Mouse (Mus musculus) megakaryocyte progenitor cell, adult 5-6 weeks (primary cell): ENCODE results near the gene Chil1. TPM values are rescaled to one million over a fixed set of nuclear protein-coding genes. Genes with fewer than 3 reads are reported as not detected.

Experiments
- ATAC-seq: replicated peaks from 2 replicates; pipeline ENCODE4 v1.8.0; 2016; ENCODE audit warnings: mild to moderate bottlenecking, moderate TSS enrichment, inconsistent platforms; ENCODE audit not compliant: poor library complexity
- total RNA-seq, 2 experiments: library from RNA; stranded (forward) in 1 of 2; stranded (reverse) in 1 of 2; fragments of 157-497, 149-512 nt in 1 of 2; fragments of 200-1000 nt in 1 of 2; gene quantifications; 2 replicates each; pipeline versions ENCODE4 v1.2.3 to v1.2.4; 2015 to 2017

The Chil1 gene
- total RNA-seq, 2 experiments from 2014 or later = 9.3 to 16.2 TPM

DNA sequence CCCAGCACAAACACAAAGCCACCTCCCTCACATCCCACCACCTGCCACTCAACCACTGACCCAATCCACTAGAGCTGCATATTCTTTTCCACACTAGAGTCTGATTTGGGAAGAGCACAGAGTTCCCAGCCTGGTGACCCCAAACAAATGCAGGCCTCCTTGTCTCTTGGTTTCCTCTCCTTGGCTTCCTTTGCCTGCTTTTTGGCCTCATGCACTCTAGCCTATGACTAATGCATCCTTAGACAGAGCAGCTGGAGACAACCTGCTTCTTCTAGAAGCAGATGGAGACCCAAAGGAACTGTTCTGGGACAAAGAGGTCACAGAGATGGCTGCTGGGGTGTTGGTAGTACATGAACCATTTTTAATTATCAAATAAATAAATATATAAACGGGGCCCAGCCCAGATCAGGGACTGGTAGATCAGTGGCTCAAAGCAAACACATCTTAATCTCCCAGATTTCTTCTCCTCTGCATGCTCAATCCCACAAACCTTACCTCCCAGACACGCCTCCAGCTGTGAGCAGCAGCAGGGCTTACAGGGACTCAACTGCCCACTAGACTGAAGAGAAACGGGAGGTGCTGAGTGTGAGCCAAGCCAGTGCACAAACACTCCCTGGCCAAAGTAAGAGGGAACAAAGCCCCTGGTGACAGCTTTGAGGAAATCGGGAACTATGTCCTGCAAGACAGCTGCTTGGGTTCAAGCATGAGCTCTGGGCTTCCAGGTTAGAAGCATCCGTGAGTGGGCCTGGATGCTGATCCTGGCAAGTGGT, 48.0 kb downstream of the Chil1 start:
- no peak for ATAC-seq

DNA sequence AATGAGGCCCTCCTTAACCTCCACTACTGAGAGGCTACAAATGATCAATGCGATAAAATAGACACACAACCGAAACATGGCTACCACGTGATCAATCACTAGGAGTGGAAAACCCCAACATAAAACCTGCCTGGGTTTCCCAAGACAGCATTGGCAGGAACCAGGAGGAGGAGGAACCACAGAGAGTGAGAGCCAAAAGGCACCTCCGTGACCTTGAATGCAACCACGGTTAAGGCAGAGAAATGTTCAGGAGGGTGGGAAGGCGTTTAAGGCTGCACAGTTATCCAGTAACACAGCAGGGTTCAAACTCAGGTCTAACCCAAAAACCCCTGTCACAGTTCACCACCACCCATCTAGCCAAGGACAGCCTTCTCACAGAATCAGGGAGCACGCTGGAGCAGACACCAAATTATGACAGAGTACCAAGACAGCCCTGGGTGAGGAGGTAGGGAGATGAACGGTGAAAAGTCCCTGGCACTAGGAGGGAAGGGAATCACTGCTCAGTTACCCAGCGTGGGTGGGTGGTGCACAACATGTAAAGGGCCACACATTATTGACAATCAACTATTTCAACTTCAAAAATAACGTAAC, 48.8 kb downstream of the Chil1 start:
- ATAC-seq = no peak

DNA sequence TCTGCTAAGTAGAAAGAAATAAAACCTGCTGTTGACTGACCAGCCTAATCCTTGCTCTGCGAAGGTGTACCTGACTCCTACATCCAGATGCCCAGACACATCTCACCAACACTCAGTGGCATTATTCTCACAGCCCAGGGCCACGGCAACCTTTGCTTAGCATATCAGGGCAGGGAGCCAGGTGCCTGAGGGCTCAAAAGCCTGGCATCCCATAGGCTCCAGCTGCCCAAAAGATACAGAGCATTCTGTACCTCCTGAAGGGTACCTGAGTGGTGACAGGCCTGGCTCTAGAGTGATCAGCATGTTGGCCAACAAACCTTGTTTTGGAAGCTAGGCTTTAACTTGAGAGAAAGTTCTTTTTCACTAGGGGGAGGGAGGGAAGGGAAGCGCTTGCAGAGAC, 49.3 kb downstream of the Chil1 start:
- no peak for ATAC-seq

DNA sequence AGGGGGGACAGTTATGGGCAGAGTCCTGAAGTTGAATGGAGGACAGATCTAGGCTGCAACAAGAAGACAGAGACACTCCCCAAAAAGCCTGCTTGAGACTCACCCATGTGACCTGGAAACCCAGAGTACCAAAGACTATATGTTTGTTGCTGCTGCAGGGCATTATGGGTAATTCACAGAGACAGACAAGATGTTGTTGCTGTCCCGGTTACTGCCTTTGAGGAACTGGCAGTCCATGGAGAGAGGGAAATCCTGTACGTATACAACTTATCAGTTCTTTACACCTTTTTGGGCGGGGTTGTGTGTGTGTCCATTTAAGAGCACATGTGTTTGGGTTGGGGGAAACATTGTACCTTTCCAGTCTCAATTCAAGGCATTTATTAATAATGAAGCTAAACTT, 49.7 kb downstream of the Chil1 start:
- no peak for ATAC-seq

DNA sequence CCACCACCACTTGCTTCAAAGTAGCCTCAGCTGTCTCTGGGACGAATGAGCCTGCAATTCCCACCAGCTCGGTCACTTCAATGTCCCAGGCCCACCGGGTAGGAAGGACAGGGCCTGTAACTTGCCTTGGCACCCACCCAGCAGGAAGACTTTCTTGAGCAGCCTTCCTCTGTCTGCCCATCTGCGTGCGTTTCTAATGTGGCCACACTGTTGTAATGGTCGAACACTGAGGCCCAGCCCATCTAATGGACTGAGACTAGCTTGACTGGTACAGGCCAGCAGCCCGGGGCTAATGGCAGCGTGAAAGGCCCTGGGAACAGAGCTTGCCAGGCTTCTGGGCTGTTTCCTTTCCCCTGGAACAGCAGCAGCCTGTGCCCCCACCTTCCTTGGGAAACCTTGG, 50.4 kb downstream of the Chil1 start:
- no peak for ATAC-seq

DNA sequence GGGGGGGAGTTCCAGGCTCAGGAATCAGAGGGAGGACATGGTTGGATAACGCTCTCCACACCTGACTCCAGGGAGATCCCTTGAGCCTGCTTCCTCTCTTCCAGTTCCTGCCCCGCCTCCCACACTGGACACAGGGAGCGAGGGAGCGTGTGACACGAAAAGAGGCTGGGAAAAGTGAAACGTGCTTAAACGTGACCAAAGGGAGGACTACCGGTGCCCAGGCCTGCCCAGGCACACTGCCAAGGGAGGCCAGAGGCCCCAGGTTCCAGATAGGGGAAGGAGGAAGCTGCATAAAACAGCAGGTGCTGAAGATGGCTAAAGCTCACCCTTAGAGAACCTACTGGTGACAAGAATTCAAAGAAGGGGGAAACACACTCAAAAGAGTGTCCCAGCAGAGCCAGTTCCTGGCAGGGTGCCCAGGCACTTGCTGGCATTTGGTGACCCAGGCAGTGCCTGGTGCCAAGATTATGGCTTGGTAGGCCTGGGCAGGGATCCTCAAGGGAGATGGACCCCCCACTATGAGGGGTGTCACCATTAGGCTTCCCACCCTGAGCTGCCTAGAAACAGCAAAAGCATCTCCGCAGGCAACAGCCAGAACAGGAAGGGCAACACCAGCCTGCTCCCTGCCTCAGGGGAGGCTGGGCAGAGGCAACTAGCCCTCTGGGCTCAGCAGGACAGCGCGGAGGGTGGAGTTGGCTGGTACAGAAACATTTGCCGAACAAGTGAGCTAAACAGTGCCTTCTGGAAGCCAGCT, 51.0 kb downstream of the Chil1 start:
- ATAC-seq = 0 out of 2 replicates have a peak, but pooled peaks have one; percentile 20

DNA sequence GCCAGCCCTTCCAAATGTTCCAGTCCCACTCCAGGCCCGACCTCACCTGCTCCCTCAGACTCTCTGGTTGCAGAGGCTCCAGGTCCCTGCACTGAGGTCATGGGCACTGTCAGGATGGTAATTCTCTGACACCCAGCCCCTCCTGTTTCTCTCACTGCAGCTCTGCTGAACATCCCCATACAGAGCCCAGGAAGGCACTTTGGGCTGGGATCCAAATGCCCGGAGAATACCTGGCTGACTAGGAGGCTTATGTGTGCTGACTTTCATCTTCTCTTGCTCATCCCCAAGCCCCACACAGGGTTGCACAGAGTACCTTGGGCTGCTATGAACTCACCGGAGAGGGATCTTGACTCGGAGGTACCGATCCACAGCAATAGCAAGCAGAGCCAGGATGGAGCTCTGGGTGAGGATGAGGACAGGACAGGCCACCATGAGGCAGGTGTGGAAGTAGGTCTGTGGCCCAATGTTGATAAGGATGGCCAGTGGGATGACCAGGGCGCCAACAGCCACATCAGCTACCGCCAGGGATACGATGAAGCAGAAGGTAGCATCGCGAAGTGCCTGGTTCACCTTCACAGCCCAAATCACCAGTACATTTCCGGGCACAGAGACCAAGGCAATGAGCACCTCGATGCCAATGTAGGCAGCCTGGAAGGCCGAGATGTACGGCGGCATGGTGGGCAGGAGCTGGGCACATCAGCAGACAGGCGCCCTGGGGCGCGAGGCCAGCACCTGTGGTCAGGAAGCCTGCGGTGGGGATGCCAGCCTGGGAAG, 51.9 kb downstream of the Chil1 start:
- ATAC-seq = no peak

DNA sequence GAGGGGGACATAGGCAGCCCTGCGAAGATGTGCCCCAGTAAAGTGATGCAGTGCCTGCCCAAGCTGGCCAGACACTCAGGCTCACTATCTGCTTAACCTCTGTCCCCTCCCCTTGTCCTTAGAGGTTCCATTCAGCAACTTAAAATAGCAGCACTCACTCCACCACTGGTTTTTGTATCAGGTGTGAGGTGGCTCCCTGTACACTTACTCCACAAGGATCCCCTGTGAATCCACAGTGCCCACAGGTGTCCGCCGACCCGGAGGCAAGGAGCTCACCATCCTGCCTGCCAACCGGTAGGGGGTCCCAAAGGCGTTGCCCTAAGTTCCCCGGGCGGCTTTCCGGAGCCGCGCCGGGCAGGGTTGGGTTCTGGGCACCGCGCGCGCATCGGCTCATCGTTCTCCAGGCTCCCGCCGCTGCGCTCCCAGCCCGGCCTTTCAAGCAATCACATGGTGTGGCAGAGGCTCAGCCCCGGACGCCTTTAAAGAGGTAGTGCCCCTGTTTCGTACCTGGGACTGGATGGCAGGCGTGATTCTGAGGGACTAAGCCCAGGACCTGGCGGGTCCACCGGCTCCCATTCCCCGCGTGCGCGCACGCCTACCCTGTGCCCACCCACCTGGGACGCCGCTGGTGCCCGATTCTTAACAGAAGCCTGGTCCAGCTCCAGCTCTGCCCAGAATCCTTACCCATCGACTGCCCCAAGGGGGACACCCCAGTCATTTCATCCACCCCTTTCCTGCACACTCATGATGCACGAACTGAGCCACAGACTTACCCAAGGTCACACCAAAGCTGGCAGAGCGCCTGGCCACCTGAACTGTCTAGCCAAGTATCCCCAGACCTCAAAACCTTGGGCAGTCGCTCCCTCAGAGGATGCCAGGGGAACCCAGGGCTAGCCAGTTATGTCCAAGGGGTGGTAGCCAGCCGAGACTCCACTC, 52.7 kb downstream of the Chil1 start:
- ATAC-seq = peak; percentile 31; the same call in 1 of the 2 replicates

DNA sequence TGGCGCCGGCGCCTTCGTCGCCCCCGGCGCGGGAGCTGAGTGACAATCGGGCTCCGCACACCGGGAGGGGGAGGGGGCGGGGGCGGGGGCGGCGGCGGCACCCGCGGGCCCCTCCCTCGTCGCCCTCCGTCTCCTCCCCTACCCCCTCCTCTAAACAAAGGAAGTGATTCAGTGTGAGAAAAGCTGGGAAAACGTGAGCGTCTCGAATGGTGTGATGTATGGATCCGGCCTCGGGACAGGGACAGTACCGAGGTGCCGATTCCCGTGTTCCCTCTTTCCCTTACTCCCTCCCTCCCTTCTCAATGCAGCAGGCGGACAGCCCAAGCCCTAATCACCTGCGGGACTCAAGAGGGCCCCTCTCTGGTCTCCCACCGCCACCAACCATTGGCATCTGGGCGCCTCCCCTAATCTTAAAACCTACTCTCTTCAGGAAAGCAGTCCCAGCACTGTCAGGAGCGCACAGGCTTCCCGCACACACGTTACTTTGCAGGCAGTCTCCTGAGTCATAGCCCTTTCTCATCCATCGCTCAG, 53.5 kb downstream of the Chil1 start, which contains the start of gene Adora1:
Gene Adora1, minus strand, starts transcription at position 41 of the 531 bp plus-strand sequence.
- ATAC-seq = no peak

DNA sequence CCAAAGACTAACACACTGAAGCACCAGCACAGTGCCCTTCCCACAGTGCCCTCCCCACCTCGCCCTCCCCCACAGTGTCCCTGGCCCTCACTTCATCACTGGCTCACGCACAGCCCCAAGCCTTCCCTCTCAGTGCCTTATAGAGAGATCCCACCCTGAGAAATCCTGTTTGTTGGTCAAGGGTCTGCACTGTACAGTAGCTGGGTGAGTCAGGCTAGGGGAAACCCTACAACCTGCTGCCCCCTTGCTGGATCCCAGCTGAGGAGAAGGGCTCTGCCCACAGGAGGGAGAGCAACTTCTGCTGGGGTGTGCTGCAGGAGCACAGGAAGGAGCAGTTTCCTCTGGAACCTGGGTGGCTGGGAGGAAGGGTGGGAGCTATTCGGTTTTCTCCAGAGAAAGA, 54.2 kb downstream of the Chil1 start:
- ATAC-seq = no peak

DNA sequence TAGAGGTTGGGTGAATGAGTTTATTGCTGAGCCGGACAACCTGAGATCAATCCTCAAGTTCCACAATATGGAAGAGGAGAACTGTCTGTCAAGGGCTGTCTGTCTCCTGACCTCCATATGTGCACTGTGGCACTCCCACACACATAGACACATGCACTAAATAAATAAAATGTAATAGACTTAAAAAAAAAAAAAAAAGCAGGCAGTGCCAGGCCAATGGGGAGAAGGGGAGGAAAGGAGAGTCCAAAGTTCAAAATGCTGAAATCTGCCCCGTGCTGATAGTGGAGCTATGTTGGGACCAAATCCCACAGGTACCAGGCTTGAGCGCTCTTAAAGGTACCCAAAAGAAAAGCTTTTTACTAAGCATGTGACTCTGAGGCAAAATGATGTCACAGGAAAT, 55.5 kb downstream of the Chil1 start:
- ATAC-seq = no peak

Other genes with a start within 250 kb of the Chil1 start
- not detected in 2 replicates for gene Fmod, start 144.9 kb upstream of the Chil1 start, total RNA-seq (2015)
- gene Fmod, start 144.9 kb upstream of the Chil1 start, total RNA-seq (2017) = not detected in 2 replicates
- gene Btg2, start 103.1 kb upstream of the Chil1 start, total RNA-seq (2015) = 14.2 and 22.2 TPM in 2 replicates
- gene Btg2, start 103.1 kb upstream of the Chil1 start, total RNA-seq (2017) = 38.7 and 47.8 TPM in 2 replicates
- gene Chit1, start 70.9 kb upstream of the Chil1 start, total RNA-seq (2015) = 1.3 and 2.3 TPM in 2 replicates
- gene Chit1, start 70.9 kb upstream of the Chil1 start, total RNA-seq (2017) = 0.74 and 1.8 TPM in 2 replicates
- gene Mybph, start 11.3 kb downstream of the Chil1 start, total RNA-seq (2015) = 0.17 TPM in 1 of 2 replicates, not detected in the other
- gene Mybph, start 11.3 kb downstream of the Chil1 start, total RNA-seq (2017) = not detected in 2 replicates
- gene Adora1, start 53.3 kb downstream of the Chil1 start, total RNA-seq (2015) = not detected in 2 replicates
- gene Adora1, start 53.3 kb downstream of the Chil1 start, total RNA-seq (2017) = not detected in 2 replicates
- gene Myog, start 107.8 kb downstream of the Chil1 start, total RNA-seq (2015) = not detected in 2 replicates
- not detected in 2 replicates for gene Myog, start 107.8 kb downstream of the Chil1 start, total RNA-seq (2017)
- gene Ppfia4, start 150.8 kb downstream of the Chil1 start, total RNA-seq (2015) = 3.1 and 6.1 TPM in 2 replicates
- gene Ppfia4, start 150.8 kb downstream of the Chil1 start, total RNA-seq (2017) = 5.3 and 6.5 TPM in 2 replicates
- gene Tmem183a, start 179.8 kb downstream of the Chil1 start, total RNA-seq (2015) = 42.1 and 45.9 TPM in 2 replicates
- gene Tmem183a, start 179.8 kb downstream of the Chil1 start, total RNA-seq (2017) = 43.3 and 71.6 TPM in 2 replicates
- gene 4933406M09Rik, start 203.8 kb downstream of the Chil1 start, total RNA-seq (2015) = not detected in 2 replicates
- gene 4933406M09Rik, start 203.8 kb downstream of the Chil1 start, total RNA-seq (2017) = not detected in 2 replicates
- 45.6 and 45.9 TPM in 2 replicates for gene Cyb5r1, start 223.4 kb downstream of the Chil1 start, total RNA-seq (2015)
- 22.2 and 25.3 TPM in 2 replicates for gene Cyb5r1, start 223.4 kb downstream of the Chil1 start, total RNA-seq (2017)
- 63.0 and 63.2 TPM in 2 replicates for gene Adipor1, start 233.2 kb downstream of the Chil1 start, total RNA-seq (2015)
- gene Adipor1, start 233.2 kb downstream of the Chil1 start, total RNA-seq (2017) = 43.2 and 44.2 TPM in 2 replicates